Mouse (Mus musculus) urinary bladder, postnatal 14 days (tissue): Measurements from ENCODE around the gene Cfd.

Experiments used
- DNase-seq: peaks from one replicate; pipeline ENCODE4 v3.0.0; 2021; ENCODE audit warnings: low spot score

Cfd gene

GRCm38 (mm10) chr10:79934272-79934721 lies 43.6 kb downstream of the Cfd start:
- peak; percentile 80 for DNase-seq

- no peak for DNase-seq
Measured at GRCm38 (mm10) chr10:79934794-79935569, 44.3 kb downstream of the Cfd start.

DNA sequence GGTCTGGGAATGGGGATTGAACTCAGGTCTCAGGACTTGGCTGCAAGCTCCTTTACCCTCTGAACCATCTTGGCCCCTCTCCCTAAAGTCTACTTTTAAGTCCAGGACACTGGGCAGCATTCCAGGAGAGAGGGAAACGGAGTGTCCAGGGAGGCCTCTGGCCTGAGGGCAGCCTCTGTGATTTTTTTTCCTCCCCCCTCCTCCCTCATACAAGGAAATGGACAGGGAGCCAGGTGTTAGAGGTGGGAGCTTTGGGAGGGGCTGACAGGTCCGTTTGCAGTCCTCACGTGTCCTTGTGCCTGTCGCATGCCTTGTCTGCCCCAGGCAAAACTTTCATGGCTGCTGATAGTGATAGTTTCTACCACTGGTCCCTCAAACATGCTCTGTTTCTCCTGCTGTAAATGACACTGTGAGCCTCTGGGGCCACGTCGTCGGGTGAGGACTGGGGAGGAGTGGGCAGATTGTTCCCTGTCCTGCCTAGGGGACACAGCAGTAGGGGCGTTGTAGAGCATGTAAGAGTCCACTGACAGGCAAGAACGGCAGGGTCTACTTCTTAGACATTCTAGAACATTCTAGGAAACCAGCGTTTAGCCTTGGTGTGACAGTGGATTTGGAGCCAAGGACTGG lies 45.7 kb downstream of the Cfd start:
- no peak for DNase-seq

- DNase-seq, result peak; percentile 89
Measured at GRCm38 (mm10) chr10:79936911-79937441, 46.3 kb downstream of the Cfd start.

DNA sequence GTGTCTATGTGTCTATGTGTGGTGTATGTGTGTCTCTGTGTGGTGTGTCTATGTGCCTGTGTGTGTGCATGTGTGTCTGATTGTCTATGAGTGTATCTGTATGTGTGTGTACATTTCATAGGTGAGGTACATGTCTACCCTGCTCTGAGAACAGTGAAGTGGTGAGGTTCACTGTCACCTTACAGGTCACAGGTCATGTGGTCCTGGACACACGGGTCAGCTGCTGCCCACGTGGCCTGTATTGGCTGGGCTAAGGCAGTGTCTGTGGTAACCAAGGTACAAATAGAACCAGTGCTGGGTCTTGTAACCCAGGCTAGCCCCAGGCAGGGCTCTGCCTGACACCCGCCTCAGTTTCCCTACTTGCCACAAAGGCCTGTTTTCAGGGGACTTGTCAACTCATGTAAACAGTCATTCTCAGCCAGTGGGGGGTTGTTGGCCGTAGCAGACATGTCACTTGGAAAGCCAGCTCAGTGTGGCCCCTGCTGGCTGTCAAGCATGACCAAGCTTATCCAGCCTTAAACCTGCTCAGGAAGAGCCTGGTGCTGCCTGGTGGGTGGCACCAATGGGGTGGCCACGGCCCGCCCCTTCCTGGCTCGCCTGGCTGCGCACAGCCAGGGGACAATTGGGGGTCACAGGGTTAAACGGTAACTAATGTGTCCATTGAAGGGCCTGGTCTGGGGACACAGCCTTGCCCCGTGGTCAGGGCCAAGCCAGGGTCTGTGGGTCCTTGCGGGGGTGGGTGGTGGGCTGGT lies 47.3 kb downstream of the Cfd start:
- no peak for DNase-seq

- no peak for DNase-seq
Measured at GRCm38 (mm10) chr10:79940749-79941148, 50.1 kb downstream of the Cfd start.
